Mouse (Mus musculus) midbrain, embryonic 11.5 days (tissue): ENCODE data around the gene Fcho1. TPM values are rescaled to one million over a fixed set of nuclear protein-coding genes. Genes with fewer than 3 reads are reported as not detected.
"Not testable (repeated sequence)": the region's sequence is repeated elsewhere in the genome, so short reads cannot be mapped to it uniquely, and the experiment has no call there.

Experiments used
- ATAC-seq: fragments of 200-750 bp; cut with Nextera tagmentation; 2 replicates; pipeline ENCODE4 v1.8.0; 2017; ENCODE audit warnings: moderate TSS enrichment, moderate library complexity; ENCODE audit not compliant: low FRiP score
- DNase-seq: peaks from one replicate; pipeline ENCODE4 v3.0.0; 2015; ENCODE audit warnings: low spot score; ENCODE audit errors: missing footprints
- H3K27ac ChIP-seq: fragments of 300-500 bp; sonication (generic); 2 replicates; pipeline ENCODE4 v1.5.1; 2014; ENCODE audit warnings: low read depth, low read length
- H3K27me3 ChIP-seq: fragments of 300-500 bp; sonication (generic); 2 replicates; pipeline ENCODE4 v1.6.1; 2014; ENCODE audit warnings: mild to moderate bottlenecking, low read length, moderate library complexity, mixed read lengths; ENCODE audit not compliant: control insufficient read depth, insufficient read depth
- H3K36me3 ChIP-seq: fragments of 300-500 bp; sonication (generic); 2 replicates; pipeline ENCODE4 v1.6.1; 2014; ENCODE audit warnings: mild to moderate bottlenecking, low read length, moderate library complexity, mixed read lengths; ENCODE audit not compliant: control insufficient read depth, insufficient read depth
- H3K4me1 ChIP-seq: fragments of 300-500 bp; sonication (generic); 2 replicates; pipeline ENCODE4 v1.6.1; 2014; ENCODE audit warnings: low read length; ENCODE audit not compliant: control insufficient read depth, insufficient read depth
- H3K4me2 ChIP-seq: fragments of 300-500 bp; sonication (generic); 2 replicates; pipeline ENCODE4 v1.6.1; 2014; ENCODE audit warnings: mild to moderate bottlenecking, moderate library complexity
- H3K4me3 ChIP-seq: fragments of 300-500 bp; sonication (generic); 2 replicates; pipeline ENCODE4 v1.5.1; 2014; ENCODE audit warnings: low read depth, low read length
- H3K9ac ChIP-seq: fragments of 300-500 bp; sonication (generic); 2 replicates; pipeline ENCODE4 v1.6.1; 2014; ENCODE audit warnings: low read length
- H3K9me3 ChIP-seq: fragments of 300-500 bp; sonication (generic); 2 replicates; pipeline ENCODE4 v1.6.1; 2016; ENCODE audit warnings: low read length; ENCODE audit not compliant: control insufficient read depth
- WGBS: fragments of 180-500 bp; shearing (Covaris S2); extraction: QIAGEN DNeasy Blood & Tissue Kit; methylation state at CpG from one replicate; pipeline ENCODE4 v1.1.7; 2014; 5-methylcytosine and 5-hydroxymethylcytosine counted together
- polyA plus RNA-seq: library from polyadenylated mRNA; unstranded; fragments of >200 nt; fragmentation: Nextera tagmentation; extraction: Ambion mirVana; gene quantifications from 2 replicates; pipeline ENCODE4 v1.2.1, GENCODE M21; 2014

Gene Fcho1
- polyA plus RNA-seq, 1 experiment from 2014 or later = 15.3 TPM

DNA sequence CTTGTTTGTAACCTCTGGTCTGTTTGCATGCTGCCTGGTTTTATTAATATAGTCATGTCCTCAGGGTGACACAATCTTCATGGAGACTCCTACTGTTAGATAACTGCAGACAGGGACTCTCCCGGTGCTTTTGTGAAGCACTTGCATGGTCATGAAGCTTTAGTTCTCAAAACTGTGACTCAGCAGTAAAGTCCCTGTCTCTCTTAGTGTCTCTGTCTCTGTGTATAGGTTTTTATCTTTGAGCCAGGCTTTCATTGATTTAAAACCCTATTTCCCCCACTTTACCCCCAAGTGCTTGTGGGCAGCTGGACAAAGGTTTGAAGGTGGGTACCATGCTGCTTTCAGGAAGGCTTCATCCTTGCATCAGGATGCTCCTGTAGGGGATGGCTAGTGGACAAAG is 19.8 kb upstream of the Fcho1 start:
- 81% methylated on average over 1 of the region's 1 CpGs for WGBS
- Histone ChIP-seq H3K4me2 (no peak overlapping the region), H3K27me3 (no peaks in the 10 kb centered on the region), H3K27ac (no peak overlapping the region), H3K9ac (no peak overlapping the region), H3K4me1 (peaks cover 3% of the 10 kb centered on the region; the same call in 1 of the 2 replicates), H3K9me3 (no peaks in the 10 kb centered on the region), H3K4me3 (no peak overlapping the region), H3K36me3 (no peaks in the 10 kb centered on the region)
- ATAC-seq (no peak), DNase-seq (no peak)

DNA sequence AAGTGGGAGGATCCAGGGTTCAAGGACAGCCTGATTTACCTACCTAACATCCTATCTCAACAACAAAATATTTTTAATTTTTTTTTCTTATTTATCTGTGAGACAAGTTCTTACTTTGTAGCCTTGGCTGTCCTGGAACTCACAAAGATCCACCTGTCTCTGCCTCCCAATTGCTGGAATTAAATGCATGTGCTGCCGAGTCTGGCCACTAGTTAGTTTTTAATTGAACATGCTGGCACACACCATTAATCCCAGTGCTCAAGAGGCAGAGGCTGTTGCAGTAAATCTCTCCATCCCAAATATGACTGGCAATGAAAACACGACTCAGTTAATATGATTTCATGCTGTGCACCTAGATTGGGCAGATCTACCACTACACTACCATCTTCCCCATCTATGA is 17.3 kb upstream of the Fcho1 start:
- peaks cover 3% of the 10 kb centered on the region; the same call in 1 of the 2 replicates for H3K4me1 ChIP-seq
- 71% methylated on average over 2 of the region's 2 CpGs for WGBS
- H3K9me3 ChIP-seq = no peaks in the 10 kb centered on the region
- no peaks in the 10 kb centered on the region for H3K36me3 ChIP-seq
- no peak overlapping the region for H3K9ac ChIP-seq
- no peak for ATAC-seq
- DNase-seq = no peak
- H3K27me3 ChIP-seq = no peaks in the 10 kb centered on the region
- H3K27ac ChIP-seq = no peak overlapping the region
- no peak overlapping the region for H3K4me2 ChIP-seq
- no peak overlapping the region for H3K4me3 ChIP-seq

DNA sequence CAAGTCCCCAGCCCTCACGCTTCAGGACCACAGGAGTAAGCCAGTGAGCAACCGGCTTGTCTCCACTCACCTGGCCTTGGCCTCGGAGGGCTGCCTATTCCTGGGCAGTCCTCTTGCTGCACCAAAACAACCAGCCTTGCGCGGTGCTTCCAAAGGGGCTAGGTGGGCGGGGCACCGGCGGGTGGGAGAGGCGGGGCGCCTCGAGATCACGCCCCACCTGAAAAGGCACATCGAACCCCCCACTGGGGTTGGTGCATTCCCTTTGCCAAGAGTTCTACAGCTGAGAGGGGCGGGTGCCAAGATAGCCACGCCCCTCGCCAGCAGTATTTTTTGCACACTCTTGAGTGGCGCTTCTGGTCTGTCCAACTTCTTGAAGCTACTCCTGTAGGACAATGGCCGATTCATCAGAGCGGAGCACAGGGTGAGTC is 16.2 kb upstream of the Fcho1 start:
- H3K36me3 ChIP-seq = no peaks in the 10 kb centered on the region
- H3K9me3 ChIP-seq = no peaks in the 10 kb centered on the region
- H3K4me2 ChIP-seq = peak overlapping the region; percentile 38
- peaks cover 3% of the 10 kb centered on the region; the same call in 1 of the 2 replicates for H3K4me1 ChIP-seq
- no peak overlapping the region for H3K9ac ChIP-seq
- no peak for DNase-seq
- H3K27ac ChIP-seq = no peak overlapping the region
- WGBS = 6% methylated on average over 19 of the region's 19 CpGs
- H3K27me3 ChIP-seq = no peaks in the 10 kb centered on the region
- no peak overlapping the region for H3K4me3 ChIP-seq
- ATAC-seq = peak; percentile 53; the same call in 1 of the 2 replicates

DNA sequence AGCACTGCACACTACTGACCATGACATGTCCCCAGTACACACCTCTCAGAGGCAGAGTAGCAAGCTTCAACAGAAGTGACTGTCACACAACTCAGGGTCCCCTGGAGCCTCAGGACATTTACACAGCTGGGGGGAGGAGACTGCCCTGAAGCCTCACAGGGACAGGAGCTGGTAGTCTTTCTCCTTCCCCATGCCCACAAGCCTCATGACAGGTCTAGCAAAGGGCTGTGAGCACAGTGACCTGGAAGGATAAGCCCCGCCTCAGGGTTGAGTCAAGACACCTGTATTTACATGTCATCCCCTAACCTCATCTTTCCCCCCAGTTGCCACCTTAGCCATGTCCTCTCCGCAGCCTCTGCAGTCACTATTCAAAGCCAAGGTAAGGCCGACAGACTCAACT is 15.7 kb upstream of the Fcho1 start:
- Histone ChIP-seq H3K4me3 (no peak overlapping the region), H3K9me3 (no peaks in the 10 kb centered on the region), H3K27ac (no peak overlapping the region), H3K27me3 (no peaks in the 10 kb centered on the region), H3K9ac (no peak overlapping the region), H3K4me1 (peaks cover 3% of the 10 kb centered on the region; the same call in 1 of the 2 replicates), H3K4me2 (peak overlapping the region; percentile 38), H3K36me3 (no peaks in the 10 kb centered on the region)
- DNase-seq (no peak), ATAC-seq (no peak)
- whole genome bisulfite sequencing = 40% methylated on average over 3 of the region's 3 CpGs

DNA sequence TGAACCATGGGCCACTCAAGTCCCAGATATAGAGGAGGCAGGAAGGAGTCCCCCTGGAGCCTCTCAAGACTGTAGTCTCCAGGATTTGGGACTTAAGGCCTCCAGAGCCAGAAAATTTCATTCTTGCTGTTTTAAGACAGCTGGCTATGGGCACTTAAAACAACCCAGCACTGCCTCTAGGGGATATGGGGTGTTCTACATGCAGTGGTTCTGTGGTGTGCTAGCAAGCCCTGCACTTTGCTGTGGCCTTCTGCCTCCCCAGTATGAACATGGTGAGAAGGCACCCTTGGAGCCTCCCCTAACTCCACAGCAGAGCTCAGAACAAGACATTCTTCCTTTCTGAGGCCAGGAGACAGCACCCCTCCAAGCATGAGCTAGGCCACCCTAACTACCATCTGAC is 12.8 kb upstream of the Fcho1 start:
- H3K4me1 ChIP-seq, DNase-seq, H3K27ac ChIP-seq: not testable (repeated sequence)

DNA sequence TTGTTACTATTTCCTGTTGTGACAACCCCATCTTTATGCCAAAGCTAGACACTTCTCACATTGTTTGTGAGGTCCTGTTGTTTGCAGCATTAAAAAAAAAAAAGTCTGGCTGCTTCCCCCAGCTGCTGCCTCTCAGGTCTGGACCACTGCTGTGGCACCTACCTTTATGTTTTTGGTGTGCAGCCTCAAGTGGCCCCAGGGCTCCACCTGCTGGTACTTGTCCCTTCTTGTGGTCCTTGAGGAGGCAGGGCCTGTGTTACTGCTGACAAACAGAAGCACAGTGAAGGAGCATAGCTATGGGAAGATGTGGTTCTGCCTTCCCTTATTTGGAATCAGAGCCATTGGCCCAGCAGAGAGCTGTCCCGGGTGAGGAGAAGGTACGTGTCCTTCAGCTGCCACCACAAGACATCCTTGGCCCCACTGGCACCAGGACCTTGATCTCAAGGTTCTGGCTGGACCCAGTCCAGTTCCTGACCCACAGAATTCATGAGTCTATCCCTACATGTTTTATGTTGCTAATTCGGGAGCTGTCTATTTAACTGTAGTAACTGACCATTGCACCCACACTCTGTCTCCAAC is 6.2 kb upstream of the Fcho1 start:
- Histone ChIP-seq H3K9me3 (no peaks in the 10 kb centered on the region), H3K9ac (no peak overlapping the region), H3K4me3 (no peak overlapping the region), H3K36me3 (no peaks in the 10 kb centered on the region), H3K27ac (no peak overlapping the region), H3K4me1 (peaks cover 10% of the 10 kb centered on the region), H3K4me2 (no peak overlapping the region), H3K27me3 (no peaks in the 10 kb centered on the region)
- peak; percentile 82 for DNase-seq
- 53% methylated on average over 3 of the region's 3 CpGs for WGBS
- no peak for ATAC-seq

More for the DNA sequence above, 12.8 kb upstream of the Fcho1 start:
- H3K9ac ChIP-seq, H3K4me2 ChIP-seq, H3K9me3 ChIP-seq, H3K36me3 ChIP-seq, H3K27me3 ChIP-seq, ATAC-seq, H3K4me3 ChIP-seq: not testable (repeated sequence)

DNA sequence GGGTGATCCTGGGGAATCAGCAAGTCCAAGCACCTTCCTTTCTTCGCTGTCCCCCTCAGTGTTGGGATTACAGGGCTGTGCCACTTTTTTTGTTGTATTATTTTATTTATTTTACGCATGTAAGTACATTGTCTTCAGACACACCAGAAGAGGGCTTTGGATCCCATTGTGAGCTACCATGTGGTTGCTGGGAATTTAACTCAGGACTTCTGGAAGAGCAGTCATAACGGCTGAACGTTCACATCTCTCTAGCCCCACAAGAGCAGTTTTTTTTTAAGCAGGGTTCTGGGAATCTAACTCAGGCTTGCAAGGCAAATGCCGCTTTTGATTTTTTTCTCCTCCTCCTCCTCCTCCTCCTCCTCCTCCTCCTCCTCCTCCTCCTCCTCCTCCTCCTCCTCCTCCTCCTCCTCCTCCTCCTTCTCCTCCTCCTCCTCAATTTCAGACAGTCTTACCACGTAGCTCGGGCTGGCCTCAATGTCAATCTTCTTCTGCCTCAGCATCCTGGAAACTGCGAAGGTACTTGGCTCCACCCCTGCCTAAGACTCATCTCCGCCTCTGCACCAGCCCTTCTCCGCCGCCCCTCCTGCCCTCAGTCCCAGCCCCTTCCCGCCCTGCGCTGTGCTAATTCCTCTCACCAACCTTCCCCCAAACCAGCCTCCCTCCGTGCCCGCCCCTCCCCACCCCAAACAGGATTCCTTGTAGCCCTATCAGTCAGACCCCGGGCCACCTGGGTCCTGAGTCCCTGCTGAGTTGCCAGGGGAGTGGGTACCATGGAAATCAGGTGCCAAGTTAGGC is 3.5 kb upstream of the Fcho1 start:
- peaks cover 14% of the 10 kb centered on the region for H3K4me1 ChIP-seq
- ATAC-seq = peak; percentile 34
- DNase-seq = peak; percentile 85
- no peak overlapping the region for H3K27ac ChIP-seq
- H3K4me2 ChIP-seq = peak overlapping the region; percentile 52
- H3K4me3 ChIP-seq = peak overlapping the region; percentile 24
- H3K9ac ChIP-seq = peak overlapping the region; percentile 36; the same call in 1 of the 2 replicates
- H3K36me3 ChIP-seq = no peaks in the 10 kb centered on the region
- WGBS = 7% methylated on average over 11 of the region's 16 CpGs
- H3K9me3 ChIP-seq = no peaks in the 10 kb centered on the region
- H3K27me3 ChIP-seq = peaks cover 3% of the 10 kb centered on the region; the same call in 1 of the 2 replicates

DNA sequence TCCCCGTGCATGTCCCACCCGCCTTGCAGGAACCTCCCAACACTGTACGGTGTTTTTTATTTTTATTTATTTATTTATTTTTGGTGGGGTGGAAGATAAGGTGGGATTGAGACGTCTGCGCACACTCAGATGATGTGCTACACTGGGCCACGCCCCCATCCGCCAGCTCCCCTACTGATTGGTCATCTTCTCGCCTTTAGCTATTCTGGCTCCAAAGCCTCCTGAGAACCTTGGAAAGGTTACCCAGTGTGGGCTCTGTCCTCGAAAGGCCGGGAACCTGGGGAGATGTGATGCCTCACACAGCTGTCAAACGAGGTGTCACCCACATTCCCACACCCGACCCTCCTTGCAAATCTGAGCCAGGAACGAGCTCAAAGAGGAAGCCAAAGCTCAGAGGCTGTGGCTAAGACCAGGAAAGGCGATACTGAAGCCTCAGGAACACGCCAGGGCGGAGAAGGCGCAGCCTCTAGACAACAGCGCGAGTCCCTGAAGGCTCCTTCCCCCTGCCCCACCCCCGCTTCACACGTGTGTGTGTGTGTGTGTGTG is 2.8 kb upstream of the Fcho1 start:
- H3K4me1 ChIP-seq = peaks cover 14% of the 10 kb centered on the region
- H3K4me2 ChIP-seq = peak overlapping the region; percentile 52
- 4% methylated on average over 19 of the region's 21 CpGs for WGBS
- peak; percentile 57 for ATAC-seq
- H3K36me3 ChIP-seq = no peaks in the 10 kb centered on the region
- H3K9me3 ChIP-seq = no peaks in the 10 kb centered on the region
- H3K9ac ChIP-seq = peak overlapping the region; percentile 36; the same call in 1 of the 2 replicates
- H3K27ac ChIP-seq = no peak overlapping the region
- peak; percentile 94 for DNase-seq
- peaks cover 3% of the 10 kb centered on the region; the same call in 1 of the 2 replicates for H3K27me3 ChIP-seq
- peak overlapping the region; percentile 24 for H3K4me3 ChIP-seq

DNA sequence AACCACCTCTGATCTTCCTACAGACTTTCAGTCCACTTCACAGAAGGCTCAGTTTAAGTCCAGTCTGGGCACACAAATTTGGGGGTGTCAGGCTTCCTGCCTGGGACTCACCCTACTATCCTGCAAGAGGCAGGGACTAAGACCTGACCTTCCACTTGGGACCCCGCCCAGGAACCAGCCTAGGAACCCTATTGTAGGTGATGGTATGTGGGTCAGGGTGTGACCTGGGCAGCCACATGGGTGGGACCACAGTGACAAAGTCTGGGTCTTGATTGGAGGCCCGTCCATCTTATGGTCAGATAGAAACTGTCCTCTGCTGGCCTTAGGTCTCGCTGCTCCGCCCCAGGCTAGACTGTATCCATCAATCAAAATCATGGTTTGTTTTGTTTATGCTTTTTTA is 1.1 kb downstream of the Fcho1 start:
- peaks cover 41% of the 10 kb centered on the region for H3K4me1 ChIP-seq
- H3K9ac ChIP-seq = no peak overlapping the region
- DNase-seq (no peak), ATAC-seq (no peak)
- WGBS = 74% methylated on average over 4 of the region's 4 CpGs
- H3K27ac ChIP-seq = no peak overlapping the region
- no peaks in the 10 kb centered on the region for H3K36me3 ChIP-seq
- peak overlapping the region; percentile 6; the same call in 1 of the 2 replicates for H3K4me2 ChIP-seq
- no peaks in the 10 kb centered on the region for H3K9me3 ChIP-seq
- H3K4me3 ChIP-seq = no peak overlapping the region
- peaks cover 3% of the 10 kb centered on the region; the same call in 1 of the 2 replicates for H3K27me3 ChIP-seq
